Mouse (Mus musculus): ENCODE results near the gene Tmbim1.

The Tmbim1 gene

GRCm38 (mm10) chr1:74293306-74293960 is 12.0 kb downstream of the Tmbim1 start:
- CTCF ChIA-PET, result no interaction called here
- POLR2A ChIA-PET, result interaction anchor here in 2 of 4 experiments (0.8 to 5.3 kb wide), 8 partner anchors 9 to 83 kb away, joined by 3 to 35 read pairs (median 5); partner anchors contain the start of genes Aamp (in 2 of the 2), Pnkd (in 2 of the 2) and Tmbim1 (in 1 of the 2)

- POLR2A ChIA-PET, result interaction anchor here in 2 of 4 experiments (0.9 to 5.3 kb wide), 6 partner anchors 8 to 86 kb away, joined by 3 to 35 read pairs (median 4); partner anchors contain the start of genes Aamp (in 2 of the 2), Pnkd (in 2 of the 2) and Gpbar1 (in 1 of the 2)
- CTCF ChIA-PET, result no interaction called here
Observed at GRCm38 (mm10) chr1:74292331-74293020, 12.9 kb downstream of the Tmbim1 start.

GRCm38 (mm10) chr1:74290141-74290540 is 15.3 kb downstream of the Tmbim1 start:
- ChIA-PET POLR2A (interaction anchor here in 2 of 4 experiments (0.6 to 7.3 kb wide), 6 partner anchors 8 to 217 kb away, joined by 3 to 121 read pairs (median 3); partner anchors contain the start of gene Tmbim1 (in 1 of the 2)), CTCF (interaction anchor here in 2 of 4 experiments (0.6 to 1.0 kb wide), 2 partner anchors 72 to 80 kb away, joined by 3 to 4 read pairs; partner anchors contain the start of gene Catip (in 1 of the 2))

GRCm38 (mm10) chr1:74289740-74290139 is 15.7 kb downstream of the Tmbim1 start:
- ChIA-PET POLR2A (interaction anchor here in 3 of 4 experiments (0.6 to 7.3 kb wide), 8 partner anchors 9 to 148 kb away, joined by 3 to 121 read pairs (median 3); partner anchors contain the start of gene Tmbim1 (in 2 of the 3)), CTCF (interaction anchor here in 3 of 4 experiments (0.6 to 3.4 kb wide), 4 partner anchors 9 to 79 kb away, joined by 3 to 9 read pairs (median 4); partner anchors contain the start of gene Catip (in 2 of the 3))

DNA sequence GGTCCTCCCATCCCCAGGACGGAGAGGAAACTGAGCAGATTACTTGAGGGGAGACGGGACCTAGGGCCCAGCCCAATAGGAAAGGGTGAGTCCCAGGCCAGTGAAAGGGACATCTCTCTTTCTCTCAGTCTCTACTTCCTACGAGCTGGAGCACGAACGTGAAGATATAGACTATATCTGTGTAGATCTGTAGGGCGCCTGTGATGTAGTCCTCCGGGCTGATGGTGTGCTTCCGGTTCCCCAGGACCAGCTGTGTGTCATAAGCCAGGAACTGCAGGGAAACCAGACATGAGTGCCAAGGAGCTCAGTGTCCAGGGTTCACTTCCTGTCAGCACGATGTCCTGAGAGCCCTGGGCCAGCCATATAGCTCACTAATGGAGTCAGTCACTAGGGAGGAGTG is 16.2 kb downstream of the Tmbim1 start:
- POLR2A ChIA-PET, result interaction anchor here in 3 of 4 experiments (0.6 to 7.3 kb wide), 8 partner anchors 9 to 204 kb away, joined by 3 to 121 read pairs (median 4); partner anchors contain the start of gene Tmbim1 (in 2 of the 3)
- CTCF ChIA-PET, result interaction anchor here in 3 of 4 experiments (0.6 to 3.4 kb wide), 4 partner anchors 10 to 1796 kb away, joined by 3 to 9 read pairs (median 3); partner anchors contain the start of gene Catip (in 2 of the 3)

DNA sequence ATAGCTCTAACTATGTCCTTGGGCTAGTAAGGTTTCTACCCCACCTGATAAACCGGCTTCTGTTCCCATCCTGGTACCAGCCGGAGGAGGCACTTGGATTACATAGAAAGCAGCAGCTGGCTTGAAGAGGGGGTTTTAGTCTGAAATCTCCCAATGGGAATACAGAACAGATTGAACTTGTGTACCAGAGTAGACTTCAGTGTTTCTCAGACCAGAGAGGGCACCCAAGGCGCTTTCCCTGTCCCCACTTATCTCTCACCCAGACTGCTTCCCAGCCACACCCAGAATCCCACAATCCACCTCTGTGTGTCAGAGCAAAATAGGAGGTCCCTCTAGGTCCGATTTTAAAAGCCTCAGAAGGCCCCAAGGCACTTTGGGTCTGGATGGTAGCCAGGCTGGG is 17.1 kb downstream of the Tmbim1 start:
- ChIA-PET CTCF (interaction anchor here (0.7 to 3.4 kb wide), 13 partner anchors 7 to 960 kb away, joined by 3 to 9 read pairs (median 3); partner anchors contain the start of gene Catip (in 2 of the 4)), POLR2A (interaction anchor here in 3 of 4 experiments (0.6 to 7.3 kb wide), 13 partner anchors 8 to 205 kb away, joined by 3 to 121 read pairs (median 3); partner anchors contain the start of genes Catip (in 1 of the 3) and Tmbim1 (in 1 of the 3))

- POLR2A ChIA-PET, result interaction anchor here in 3 of 4 experiments (0.5 to 7.3 kb wide), 21 partner anchors 9 to 253 kb away, joined by 3 to 121 read pairs (median 3); partner anchors contain the start of genes Arpc2 (in 1 of the 3), Catip (in 1 of the 3) and Tmbim1 (in 1 of the 3)
- CTCF ChIA-PET, result interaction anchor here (0.6 to 4.3 kb wide), 21 partner anchors 9 to 516 kb away, joined by 3 to 23 read pairs (median 3); partner anchors contain the start of gene Catip (in 3 of the 4)
Observed at GRCm38 (mm10) chr1:74286869-74287607, 18.4 kb downstream of the Tmbim1 start.

GRCm38 (mm10) chr1:74285212-74286010 is 20.0 kb downstream of the Tmbim1 start:
- ChIA-PET CTCF (interaction anchor here (0.5 to 4.3 kb wide), 24 partner anchors 10 to 168 kb away, joined by 3 to 23 read pairs (median 4); partner anchors contain the start of genes Catip (in 4 of the 4) and Cxcr1 (in 1 of the 4)), POLR2A (interaction anchor here (0.6 to 7.3 kb wide), 66 partner anchors 8 to 1032 kb away, joined by 3 to 121 read pairs (median 5); partner anchors contain the start of genes Tmbim1 (in 2 of the 4), Arpc2 (in 1 of the 4), Bcs1l (in 1 of the 4) and Catip (in 1 of the 4))

DNA sequence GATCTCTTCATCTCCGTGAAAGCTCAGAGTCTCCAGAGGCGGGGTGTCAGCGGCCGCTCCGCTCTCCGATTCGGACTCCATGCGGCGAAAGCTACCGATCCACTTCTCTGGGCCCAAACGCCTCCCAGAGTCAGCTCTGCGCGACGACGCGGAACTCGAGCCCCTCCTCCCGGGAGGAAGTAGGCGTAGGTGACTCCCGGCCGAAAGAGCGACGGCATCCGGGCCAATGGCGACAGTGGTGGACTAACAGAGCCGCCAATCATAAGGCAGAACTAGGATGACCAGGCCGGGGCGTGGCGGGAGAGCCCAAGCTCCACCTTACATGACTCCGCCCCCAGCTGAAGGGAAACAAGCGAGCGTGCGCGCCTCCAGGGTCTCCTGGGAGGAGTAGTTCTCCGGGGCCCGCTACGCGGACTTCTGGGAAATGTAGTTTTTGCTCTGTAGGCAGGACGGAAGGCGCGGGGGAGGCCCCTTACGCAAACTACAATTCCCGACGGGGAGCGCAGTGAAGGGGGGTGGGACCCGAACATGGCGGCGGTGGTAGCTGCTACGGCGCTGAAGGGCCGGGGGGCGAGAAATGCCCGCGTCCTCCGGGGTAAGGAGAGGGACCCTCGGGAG is 20.8 kb downstream of the Tmbim1 start, which contains the start of the genes Aamp and Pnkd:
Aamp (minus strand) TSS at position 196 of the 618 bp plus-strand sequence.
Pnkd (plus strand) TSS at position 388 of the 618 bp plus-strand sequence.
- ChIA-PET CTCF (interaction anchor here (0.5 to 4.3 kb wide), 24 partner anchors 10 to 274 kb away, joined by 3 to 23 read pairs (median 4); partner anchors contain the start of gene Catip (in 3 of the 4)), POLR2A (interaction anchor here (0.6 to 7.3 kb wide), 76 partner anchors 8 to 1703 kb away, joined by 3 to 121 read pairs (median 4); partner anchors contain the start of genes Catip (in 2 of the 4), Tmbim1 (in 2 of the 4), Arpc2 (in 1 of the 4) and Bcs1l (in 1 of the 4))

DNA sequence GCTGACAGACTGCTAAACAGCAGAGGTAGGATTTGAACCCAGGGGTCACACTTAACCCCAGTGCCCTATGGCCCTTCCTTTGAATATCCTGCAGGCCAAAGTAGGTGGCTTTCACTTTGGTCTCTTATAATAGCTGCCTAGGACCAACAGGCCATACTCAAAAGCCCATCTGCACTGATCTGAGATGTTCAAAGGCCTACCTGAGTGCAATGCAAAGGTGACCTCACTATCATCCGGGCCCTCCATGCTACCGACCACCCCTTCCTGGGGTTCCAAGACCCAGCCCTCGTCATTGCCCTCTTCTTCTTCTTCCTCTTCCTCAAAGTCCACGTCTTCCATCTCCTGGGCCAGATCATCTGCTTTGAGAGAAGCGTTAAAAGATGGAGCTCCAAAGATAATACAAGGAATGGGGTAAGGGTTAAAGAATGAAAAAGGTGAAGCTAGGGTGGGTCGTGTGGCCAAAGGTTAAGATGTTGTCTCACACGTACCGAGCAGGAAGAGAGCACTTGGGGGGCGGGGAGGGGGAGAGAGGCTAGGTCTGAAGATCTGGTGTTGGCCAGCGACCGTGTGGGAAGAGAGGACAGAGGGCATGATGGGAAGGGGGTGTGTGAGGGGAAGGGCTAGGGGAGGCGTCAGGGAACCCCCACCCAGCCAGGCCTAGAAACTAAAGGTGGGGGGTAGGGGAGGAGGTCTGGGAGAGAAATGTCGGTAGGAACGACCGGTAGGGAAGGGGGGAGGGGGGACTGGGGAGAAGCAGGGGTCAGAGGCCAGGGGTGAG is 21.5 kb downstream of the Tmbim1 start:
- ChIA-PET POLR2A (interaction anchor here (0.6 to 7.3 kb wide), 70 partner anchors 9 to 1702 kb away, joined by 3 to 121 read pairs (median 5); partner anchors contain the start of genes Catip (in 2 of the 4), Tmbim1 (in 2 of the 4), Arpc2 (in 1 of the 4) and Bcs1l (in 1 of the 4)), CTCF (interaction anchor here in 3 of 4 experiments (0.5 to 4.3 kb wide), 16 partner anchors 9 to 273 kb away, joined by 3 to 23 read pairs (median 5); partner anchors contain the start of gene Catip (in 1 of the 3))

- ChIA-PET CTCF (interaction anchor here in 2 of 4 experiments (1.5 to 4.3 kb wide), 4 partner anchors 77 to 115 kb away, joined by 3 to 23 read pairs (median 10); partner anchors contain the start of gene Catip (in 1 of the 2)), POLR2A (interaction anchor here in 2 of 4 experiments (0.7 to 4.2 kb wide), 8 partner anchors 11 to 93 kb away, joined by 3 to 41 read pairs (median 12); partner anchors contain the start of gene Tmbim1 (in 1 of the 2))
Observed at GRCm38 (mm10) chr1:74282896-74283625, 22.4 kb downstream of the Tmbim1 start.

DNA sequence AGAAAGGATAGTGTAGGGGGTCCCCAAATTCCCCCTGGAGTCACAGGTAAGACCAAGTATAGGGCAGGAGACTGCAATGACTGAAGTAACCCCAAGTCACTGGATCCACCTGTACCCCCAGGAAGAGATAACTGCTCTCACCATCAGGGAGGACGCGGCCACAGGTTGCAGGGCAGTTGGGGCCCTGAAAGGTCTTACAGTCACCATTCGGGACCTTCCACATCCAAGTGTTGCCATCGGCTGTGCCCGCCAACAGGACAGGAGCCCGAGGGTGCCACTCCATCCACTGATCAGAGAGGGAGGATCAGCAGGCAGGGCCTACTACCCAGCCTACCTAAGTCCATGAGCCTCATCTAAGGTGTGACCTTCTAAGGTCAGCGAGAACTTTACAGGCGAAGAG is 23.5 kb downstream of the Tmbim1 start:
- CTCF ChIA-PET, result interaction anchor here in 1 of 4 experiments (0.6 kb wide), 1 partner anchor 497 kb away, joined by 3 read pairs; no protein-coding TSS in a partner anchor

DNA sequence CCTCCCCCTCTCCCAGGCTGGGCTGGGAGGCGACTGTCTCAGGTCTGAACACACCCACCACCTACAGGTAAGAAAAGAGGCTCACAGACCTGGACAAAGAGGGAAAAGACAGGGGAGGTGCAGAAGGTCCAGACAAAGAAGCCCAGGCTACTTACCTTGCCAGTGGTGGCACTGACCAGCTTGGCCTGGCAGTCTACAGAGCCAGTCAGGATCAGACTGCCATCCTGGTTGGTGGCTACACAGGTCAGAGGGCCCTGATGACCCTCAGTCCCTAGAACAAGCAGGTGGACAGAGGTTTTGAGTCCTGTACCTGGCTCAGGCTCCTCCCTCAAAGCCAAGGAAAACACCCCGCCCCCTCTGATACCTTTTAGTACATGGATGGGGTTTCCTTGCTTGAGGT is 24.1 kb downstream of the Tmbim1 start:
- ChIA-PET POLR2A (no interaction called here), CTCF (no interaction called here)

More for the DNA sequence above, 23.5 kb downstream of the Tmbim1 start:
- POLR2A ChIA-PET, result interaction anchor here in 1 of 4 experiments (1.1 to 4.2 kb wide), 2 partner anchors 25 to 74 kb away, joined by 3 to 22 read pairs; no protein-coding TSS in a partner anchor

Measured in embryonic stem cell, embryonic (primary cell).